Mouse (Mus musculus) CH12F3 (cell line): ENCODE data around the gene Trim31.
"Not testable (repeated sequence)": the region's sequence is repeated elsewhere in the genome, so short reads cannot be mapped to it uniquely, and the experiment has no call there.

Experiments used
- in situ Hi-C: fragments of 300-500 bp; cut with MboI; formaldehyde crosslinking; loops from 2 replicates; pipeline ENCODE4 v1.14.3; 2020; ENCODE audit warnings: low sequenced_read_pairs

The Trim31 gene

GRCm38 (mm10) chr17:36897552-36898205, at the start of gene Trim31:
Gene Trim31 (plus strand): TSS chr17:36898118.
- in situ Hi-C loops: no loop called here

- in situ Hi-C loops: no loop called here
These were observed 49.0 kb upstream of the Trim31 start for GRCm38 (mm10) chr17:36848911-36849310.

- in situ Hi-C loops: no loop called here
These were observed 47.9 kb upstream of the Trim31 start for GRCm38 (mm10) chr17:36849992-36850391.

- in situ Hi-C loops: no loop called here
These were observed 46.7 kb upstream of the Trim31 start for GRCm38 (mm10) chr17:36851200-36851599.

GRCm38 (mm10) chr17:36851627-36852026, 46.3 kb upstream of the Trim31 start:
- in situ Hi-C loops: no loop called here

GRCm38 (mm10) chr17:36855484-36855883, 42.4 kb upstream of the Trim31 start:
- in situ Hi-C loops: no loop called here

GRCm38 (mm10) chr17:36856236-36856635, 41.7 kb upstream of the Trim31 start:
- in situ Hi-C loops: no loop called here

- in situ Hi-C loops: no loop called here
These were observed 39.7 kb upstream of the Trim31 start for GRCm38 (mm10) chr17:36858181-36858580.

- in situ Hi-C loops: no loop called here
These were observed 36.2 kb upstream of the Trim31 start for GRCm38 (mm10) chr17:36861680-36862079.

GRCm38 (mm10) chr17:36866719-36867527, 31.0 kb upstream of the Trim31 start, which contains the start of gene Trim15:
Gene Trim15 (minus strand): TSS chr17:36867210.
- in situ Hi-C loops: no loop called here

- in situ Hi-C loops: no loop called here
These were observed 29.1 kb upstream of the Trim31 start for GRCm38 (mm10) chr17:36868836-36869235.

GRCm38 (mm10) chr17:36869284-36869954, 28.5 kb upstream of the Trim31 start, which contains the start of gene Trim10:
Gene Trim10 (plus strand): TSS chr17:36869574.
- in situ Hi-C loops: no loop called here

GRCm38 (mm10) chr17:36869955-36870810, 27.7 kb upstream of the Trim31 start:
- in situ Hi-C loops: no loop called here

GRCm38 (mm10) chr17:36874636-36875035, 23.3 kb upstream of the Trim31 start:
- in situ Hi-C loops: no loop called here

- in situ Hi-C loops: no loop called here
These were observed 14.6 kb upstream of the Trim31 start for GRCm38 (mm10) chr17:36883350-36883749.

GRCm38 (mm10) chr17:36885132-36885790, 12.7 kb upstream of the Trim31 start:
- in situ Hi-C loops: no loop called here

- in situ Hi-C loops: no loop called here
These were observed 7.6 kb upstream of the Trim31 start, which contains the start of gene Trim40 for GRCm38 (mm10) chr17:36890073-36890903. Gene Trim40 (minus strand): TSS chr17:36890123.

- in situ Hi-C loops: not testable (repeated sequence)
These were observed 6.4 kb upstream of the Trim31 start for GRCm38 (mm10) chr17:36891496-36891895.

- in situ Hi-C loops: no loop called here
These were observed 5.6 kb upstream of the Trim31 start for GRCm38 (mm10) chr17:36892362-36892761.
